Mouse (Mus musculus): ENCODE measurements around the gene Slc9a9. TPM values are rescaled to one million over a fixed set of nuclear protein-coding genes. Genes with fewer than 3 reads are reported as not detected.

The Slc9a9 gene
- total RNA-seq, 2 experiments from 2014 or later, result 5.4 to 13.0 TPM

DNA sequence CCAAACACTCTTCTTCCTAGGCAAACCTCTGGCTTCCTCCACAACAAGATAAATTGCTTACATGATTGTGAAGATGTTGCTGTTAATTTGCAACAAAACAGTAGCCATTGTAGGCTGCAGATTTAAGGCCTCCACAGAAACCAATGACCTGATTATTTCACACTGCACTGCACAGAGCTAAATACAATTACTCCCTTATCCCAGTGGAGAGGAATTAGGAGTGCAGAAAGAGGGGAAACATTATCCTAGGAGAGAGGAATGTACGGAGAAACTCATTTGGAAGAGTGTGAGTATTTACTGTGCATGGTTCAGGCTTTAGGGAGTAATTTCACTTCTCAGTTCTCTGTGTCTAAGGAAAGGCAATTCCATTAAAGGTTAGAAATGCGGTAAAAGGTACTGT, 53.9 kb downstream of the Slc9a9 start:
- no peak for ATAC-seq (replicated peaks; ENCODE audit: low FRiP score, poor library complexity, severe bottlenecking)

DNA sequence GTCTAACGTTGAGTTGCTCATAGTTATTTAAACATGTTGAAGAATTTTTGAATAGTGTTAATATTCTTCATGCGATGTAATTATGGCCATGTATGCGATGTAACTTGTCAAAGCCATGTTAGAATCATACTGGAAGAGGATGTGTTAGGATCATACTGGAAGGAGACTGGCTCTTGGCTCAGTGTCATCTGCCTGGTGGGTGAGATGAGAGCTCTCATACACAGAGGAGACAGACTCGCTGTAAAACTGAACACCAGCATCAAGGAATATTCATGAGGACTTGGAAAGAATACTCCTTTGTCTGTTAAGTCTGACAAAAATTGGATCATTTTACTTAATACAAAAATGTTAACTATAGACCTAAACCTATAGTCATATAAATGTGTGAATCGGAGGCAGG, 55.4 kb downstream of the Slc9a9 start:
- no peak for ATAC-seq (replicated peaks; ENCODE audit: low FRiP score, poor library complexity, severe bottlenecking)

DNA sequence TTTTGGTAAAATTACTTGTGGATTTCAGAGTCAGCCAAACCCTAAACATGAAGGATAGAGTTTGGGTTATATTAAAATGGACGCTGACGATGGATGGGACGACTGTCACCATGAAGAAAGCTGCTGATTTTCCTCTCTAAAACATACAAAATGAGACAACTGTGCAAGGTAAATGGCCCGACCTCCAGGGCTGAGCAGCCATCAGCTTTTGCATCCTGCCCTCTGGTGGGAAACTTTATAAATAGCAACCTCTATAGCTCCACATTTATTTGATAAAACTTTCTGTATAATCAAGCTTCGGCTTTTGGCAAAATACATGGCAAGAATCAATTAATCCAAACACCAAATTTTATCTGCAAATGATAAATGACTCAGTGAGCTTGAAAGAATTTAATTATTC, 57.7 kb downstream of the Slc9a9 start:
- ATAC-seq (replicated peaks; ENCODE audit: low FRiP score, poor library complexity, severe bottlenecking), result no peak

DNA sequence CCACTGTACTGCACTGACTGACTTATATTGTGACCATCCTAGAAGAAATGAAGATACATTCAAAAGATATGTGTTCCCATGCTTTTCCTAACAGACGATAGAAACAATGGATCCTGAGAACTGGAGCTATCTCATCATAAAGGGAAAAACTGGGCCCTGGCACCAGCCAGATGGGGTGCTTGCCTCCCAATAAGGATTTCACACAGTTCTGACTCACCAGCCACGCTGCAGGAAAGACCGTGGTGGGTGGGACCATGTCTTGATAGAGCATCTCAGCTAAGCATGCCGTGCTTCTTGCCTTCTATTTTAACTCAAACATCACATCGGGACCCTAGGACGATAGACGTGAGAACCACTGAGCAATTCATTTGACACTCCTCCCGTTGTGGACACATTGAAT, 60.7 kb downstream of the Slc9a9 start:
- no peak for ATAC-seq (replicated peaks; ENCODE audit: low FRiP score, poor library complexity, severe bottlenecking)

DNA sequence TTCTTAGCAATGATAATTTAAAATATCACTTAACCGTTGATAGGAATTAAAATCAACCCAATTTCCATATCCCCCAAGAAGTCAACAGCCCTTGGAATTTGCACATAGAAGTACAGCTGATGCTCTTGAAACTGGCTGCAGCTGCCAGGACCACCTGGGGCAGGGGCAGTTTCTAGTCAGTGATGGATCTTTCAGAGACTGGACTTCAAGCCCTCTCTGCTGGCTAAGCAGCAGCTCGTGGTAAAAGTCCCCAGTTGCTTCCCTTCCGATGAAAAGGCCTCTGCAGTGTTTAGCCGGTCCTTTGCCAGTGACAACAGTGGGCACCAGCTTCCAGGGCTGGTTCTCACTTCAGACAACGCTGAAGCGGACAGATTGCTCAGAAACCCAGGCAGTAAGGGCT, 62.4 kb downstream of the Slc9a9 start:
- ATAC-seq (replicated peaks; ENCODE audit: low FRiP score, poor library complexity, severe bottlenecking), result no peak

DNA sequence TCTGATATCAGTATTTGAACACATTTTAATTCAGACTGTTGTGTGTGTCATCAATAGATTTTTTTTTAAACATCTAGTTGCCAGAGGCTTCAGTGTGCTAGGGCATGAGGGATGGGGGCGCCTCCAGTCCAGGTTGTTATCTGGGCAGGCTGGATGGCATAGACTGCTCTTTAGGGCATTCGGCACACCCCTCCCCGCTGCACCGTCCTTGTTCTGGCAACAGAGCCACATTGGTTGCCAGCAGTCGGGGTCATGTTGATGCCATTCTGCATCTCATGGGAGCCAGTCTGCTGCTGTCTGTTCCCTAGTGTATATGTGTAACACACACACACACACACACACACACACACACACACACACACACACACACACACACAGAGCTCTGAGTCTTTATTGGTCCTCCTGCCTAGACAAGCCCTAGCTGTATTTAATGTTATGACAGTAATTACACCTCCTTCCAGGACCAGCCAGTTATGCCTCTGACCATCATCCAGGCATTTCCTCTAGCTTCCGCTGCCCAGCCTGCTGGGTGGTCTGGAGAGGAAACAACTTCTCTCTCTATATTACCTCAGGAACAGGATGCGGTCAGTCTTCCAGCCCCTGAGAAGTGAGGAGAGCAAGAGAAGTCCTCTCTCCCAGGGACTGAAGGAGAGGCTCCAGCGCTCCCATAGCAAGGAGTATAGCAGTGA, 63.0 kb downstream of the Slc9a9 start:
- ATAC-seq (replicated peaks; ENCODE audit: low FRiP score, poor library complexity, severe bottlenecking), result no peak

DNA sequence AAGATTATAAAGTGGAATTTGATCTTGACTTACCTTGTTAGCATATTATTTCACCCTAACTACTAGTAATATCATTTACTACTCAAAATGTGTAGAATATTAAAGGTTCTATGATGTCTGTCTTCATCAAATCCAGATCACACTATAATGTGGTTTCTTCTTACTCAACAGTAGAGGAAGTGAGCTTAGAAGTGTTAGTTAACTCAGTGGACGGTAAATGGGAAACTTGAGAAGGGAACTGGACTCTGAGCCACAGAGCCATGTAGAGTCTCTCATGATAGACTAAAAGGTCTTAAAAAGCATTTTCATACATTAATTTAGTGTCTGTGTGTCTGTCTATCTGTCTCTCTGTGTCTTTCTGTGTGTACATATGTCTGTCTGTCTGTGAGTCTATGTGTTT, 64.6 kb downstream of the Slc9a9 start:
- ATAC-seq (replicated peaks; ENCODE audit: low FRiP score, poor library complexity, severe bottlenecking), result no peak

DNA sequence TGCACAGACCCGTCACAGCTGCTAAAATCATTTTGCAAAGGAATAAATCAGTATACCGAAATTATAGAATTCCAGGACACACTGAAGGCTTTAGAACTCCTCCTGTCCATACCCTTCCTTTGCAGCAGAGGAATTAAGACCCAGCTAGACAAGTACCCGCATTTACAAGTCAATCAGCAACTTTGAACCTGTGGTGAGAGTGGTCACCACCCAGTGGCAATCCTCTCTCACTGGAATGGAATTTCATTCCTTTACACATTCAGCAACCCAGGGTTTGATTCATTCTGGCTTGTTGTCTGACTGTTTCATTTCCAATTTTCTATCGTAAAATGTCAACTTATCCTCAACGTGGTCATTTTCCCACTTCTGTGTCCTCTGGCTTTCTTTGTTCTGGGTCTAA, 67.5 kb downstream of the Slc9a9 start:
- ATAC-seq (replicated peaks; ENCODE audit: low FRiP score, poor library complexity, severe bottlenecking), result no peak

DNA sequence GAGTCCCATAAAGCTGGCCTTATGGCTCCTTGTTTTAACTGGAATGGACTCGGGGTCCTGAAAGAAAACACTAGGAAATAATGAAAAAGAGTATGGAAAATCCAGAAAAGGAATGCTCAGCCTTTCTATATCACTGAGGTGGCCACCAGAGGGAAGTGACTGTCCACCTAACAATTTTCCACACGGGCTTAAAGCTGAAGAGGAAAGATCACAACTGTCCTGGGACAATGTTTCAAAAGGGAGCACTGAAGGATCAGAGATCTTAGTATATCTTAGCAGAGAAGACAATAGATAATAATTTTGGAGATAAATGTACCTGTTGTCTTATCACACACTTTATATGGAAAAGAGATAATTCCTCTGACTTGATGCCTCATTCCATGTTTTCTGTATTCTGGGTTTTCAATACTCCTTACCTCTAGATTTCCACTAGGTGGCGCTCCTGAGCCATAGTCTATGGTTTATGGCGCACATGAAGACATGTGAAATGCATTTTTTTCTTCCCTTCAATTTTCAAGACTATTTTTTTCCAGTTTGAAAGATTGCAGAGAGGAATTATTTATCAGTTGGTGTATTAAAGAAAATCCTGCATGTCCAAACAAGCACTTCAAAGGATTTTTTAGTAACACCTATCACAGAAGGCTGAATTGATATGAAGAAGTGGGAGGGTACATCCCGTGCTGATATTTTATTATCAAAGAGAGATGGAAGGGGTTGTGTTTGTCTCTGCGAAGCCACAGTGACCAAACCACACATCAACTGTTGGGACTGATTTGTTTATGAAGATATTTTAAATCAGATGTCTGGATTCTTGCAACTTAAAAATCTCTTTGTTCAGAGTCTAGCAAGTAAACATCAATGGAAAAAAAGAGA, 69.1 kb downstream of the Slc9a9 start:
- ATAC-seq (replicated peaks; ENCODE audit: low FRiP score, poor library complexity, severe bottlenecking), result peak; percentile 39; the same call in 1 of the 2 replicates

DNA sequence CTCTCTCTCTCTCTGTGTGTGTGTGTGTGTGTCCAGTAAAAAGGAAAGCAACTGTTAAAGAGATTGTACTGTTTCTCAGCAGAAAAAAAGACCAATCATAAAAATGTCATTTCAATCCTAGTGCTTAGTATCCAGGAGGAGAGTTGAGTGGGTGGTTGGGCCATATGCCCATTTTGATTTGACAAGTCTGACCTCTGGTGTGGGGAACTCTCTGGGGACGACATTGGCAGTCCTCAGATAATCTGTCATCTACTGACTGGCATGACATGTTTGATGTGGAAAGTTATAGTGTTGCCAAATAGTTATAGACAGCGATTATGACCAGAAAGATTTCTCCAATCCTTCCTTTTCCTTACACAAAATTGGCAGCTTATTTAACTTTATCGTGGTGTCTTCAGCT, 71.1 kb downstream of the Slc9a9 start:
- ATAC-seq (replicated peaks; ENCODE audit: low FRiP score, poor library complexity, severe bottlenecking), result no peak

DNA sequence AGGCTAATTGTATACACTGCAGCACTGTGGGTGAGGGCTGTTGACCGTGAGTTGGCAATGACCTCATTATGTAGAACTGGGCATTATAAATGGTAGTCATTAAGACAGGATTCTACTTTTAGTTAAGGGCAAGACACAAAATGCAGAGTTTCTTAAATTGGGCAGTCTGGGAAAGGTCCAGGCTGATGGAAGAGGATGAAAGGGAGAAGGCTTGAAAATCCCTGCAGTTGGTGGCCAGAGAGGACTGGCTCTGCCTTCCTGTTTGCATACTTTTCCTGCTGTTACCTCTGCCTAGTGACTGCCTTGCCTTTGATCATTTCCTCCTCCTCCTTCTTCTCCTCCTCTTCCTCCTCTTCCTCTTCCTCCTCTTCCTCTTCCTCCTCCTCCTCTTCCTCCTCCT, 73.6 kb downstream of the Slc9a9 start:
- ATAC-seq (replicated peaks; ENCODE audit: low FRiP score, poor library complexity, severe bottlenecking), result no peak

DNA sequence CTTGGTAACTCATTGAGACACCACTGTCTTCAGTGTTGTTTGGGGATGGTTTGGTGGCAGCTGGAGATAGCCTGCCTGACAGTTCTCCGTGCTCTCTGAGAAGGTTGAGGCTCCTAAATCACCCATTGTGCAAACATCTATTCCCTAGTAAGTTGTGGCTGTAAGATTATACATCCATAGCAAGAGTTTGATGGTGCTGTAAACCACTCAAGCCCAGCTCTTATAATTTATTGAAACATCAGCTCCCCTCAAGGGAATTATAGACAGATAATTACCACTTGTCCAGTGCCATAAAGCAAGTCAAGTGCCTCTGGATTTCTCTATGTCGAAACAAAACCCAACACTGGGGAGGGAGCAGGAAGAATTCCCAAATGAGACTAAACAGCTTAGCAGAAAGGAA, 78.8 kb downstream of the Slc9a9 start:
- ATAC-seq (replicated peaks; ENCODE audit: low FRiP score, poor library complexity, severe bottlenecking), result no peak

DNA sequence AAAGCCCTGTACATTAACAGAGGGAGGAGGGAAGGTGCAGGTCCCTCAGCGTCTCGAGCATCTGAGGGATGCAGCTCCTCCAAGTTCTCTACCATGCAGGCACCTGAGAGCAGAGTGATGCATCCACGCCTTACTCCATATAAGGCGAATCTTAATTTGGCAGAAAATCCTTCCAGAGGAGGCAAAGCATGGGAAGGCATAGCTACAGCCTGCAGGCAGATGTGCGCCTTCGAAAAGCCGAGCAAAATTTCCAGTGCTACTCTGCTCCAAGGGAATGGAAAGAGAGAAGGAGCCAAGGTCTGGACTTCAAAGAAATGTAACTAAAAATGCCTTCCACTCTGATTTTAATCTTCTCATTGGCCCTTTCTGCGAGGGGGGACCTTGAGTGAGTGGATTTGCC, 80.5 kb downstream of the Slc9a9 start:
- ATAC-seq (replicated peaks; ENCODE audit: low FRiP score, poor library complexity, severe bottlenecking), result no peak

DNA sequence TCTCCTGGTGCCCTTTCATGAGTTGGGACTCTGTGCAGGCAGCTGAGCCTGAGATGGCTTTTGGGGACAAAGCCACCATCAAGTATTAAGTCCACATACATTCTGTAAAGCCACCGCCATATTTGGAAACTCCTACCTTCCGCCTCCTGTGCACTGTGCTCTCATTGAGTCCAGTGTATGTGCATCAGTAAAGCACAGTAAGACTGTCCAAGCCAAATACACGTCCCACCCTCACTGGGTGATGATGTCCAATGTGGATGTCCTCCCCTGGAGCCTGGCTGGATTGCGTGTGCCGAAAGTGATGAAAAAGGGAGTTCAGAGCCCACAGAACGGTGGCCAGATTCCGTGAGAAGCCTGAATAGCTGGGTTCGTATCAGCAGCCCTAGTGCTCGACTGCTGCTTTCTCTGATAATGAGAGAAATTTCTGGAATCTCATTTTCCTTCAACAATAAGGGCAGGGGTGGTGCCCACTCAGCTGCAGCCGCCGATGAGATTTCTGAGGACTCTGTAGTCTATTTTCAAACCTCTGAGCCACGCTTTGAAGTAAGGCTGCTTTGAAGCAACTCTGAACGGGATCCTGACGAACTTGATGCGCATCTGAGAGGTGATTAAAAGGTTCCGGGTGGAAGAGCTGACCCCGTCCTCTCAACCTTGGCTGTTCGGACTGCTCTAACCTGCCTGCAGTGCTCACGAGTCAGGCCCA, 81.4 kb downstream of the Slc9a9 start:
- no peak for ATAC-seq (replicated peaks; ENCODE audit: low FRiP score, poor library complexity, severe bottlenecking)

DNA sequence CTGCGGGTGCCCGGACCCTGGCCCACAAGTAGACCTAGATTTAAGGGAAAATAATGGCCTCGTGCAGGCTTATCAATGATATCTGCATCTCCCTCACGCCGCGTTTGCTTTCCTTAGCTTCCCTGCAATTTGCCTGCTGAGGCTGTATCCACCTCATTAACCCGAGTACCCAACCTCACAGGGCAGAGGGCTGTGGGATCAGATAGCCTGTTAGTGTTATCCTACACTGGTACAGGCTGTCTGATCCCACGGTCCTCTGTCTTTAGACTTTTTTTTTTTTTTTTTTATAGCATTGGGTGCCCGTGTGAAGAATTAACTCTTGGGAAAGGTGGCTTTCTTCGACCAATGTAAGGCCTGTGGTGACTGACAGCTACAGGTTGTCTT, 81.9 kb downstream of the Slc9a9 start:
- no peak for ATAC-seq (replicated peaks; ENCODE audit: low FRiP score, poor library complexity, severe bottlenecking)

DNA sequence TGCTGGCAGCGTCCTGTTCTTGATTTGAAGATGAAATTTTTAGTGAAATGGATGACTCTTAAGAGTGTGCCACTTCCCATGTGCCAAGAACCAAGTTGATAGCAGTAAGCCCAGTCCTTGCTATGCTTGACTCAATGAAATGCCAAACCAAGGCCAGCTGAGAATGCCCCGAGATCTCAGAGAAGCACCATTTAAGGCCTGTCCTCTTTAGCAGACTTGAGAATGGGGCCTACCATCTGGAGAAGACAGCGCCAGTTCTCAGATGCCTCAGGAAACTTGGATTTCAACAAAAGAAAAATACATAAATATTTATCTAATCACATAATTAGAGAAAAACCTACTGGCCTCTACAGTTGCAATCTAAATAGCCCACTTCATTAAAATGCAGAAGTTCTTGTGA, 82.4 kb downstream of the Slc9a9 start:
- no peak for ATAC-seq (replicated peaks; ENCODE audit: low FRiP score, poor library complexity, severe bottlenecking)

DNA sequence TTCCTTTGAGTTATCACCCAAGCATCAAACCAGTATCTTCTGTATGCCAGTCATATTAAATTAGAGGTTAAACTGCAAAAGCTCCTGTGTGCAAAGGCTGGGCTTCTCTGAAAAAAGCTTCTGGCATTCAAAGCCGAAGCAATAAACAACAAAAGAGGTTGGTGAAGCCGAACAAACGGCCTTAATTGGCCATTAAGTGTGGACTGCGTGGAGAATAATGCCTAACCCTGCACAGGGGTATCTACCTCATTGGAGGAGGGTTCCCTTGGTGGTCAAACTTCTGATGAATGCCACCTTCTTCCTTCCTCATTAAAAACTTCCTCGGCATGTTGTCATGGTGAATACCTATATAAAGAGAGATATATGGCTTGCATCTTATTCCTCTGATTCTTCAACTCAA, 90.2 kb downstream of the Slc9a9 start:
- no peak for ATAC-seq (replicated peaks; ENCODE audit: low FRiP score, poor library complexity, severe bottlenecking)

DNA sequence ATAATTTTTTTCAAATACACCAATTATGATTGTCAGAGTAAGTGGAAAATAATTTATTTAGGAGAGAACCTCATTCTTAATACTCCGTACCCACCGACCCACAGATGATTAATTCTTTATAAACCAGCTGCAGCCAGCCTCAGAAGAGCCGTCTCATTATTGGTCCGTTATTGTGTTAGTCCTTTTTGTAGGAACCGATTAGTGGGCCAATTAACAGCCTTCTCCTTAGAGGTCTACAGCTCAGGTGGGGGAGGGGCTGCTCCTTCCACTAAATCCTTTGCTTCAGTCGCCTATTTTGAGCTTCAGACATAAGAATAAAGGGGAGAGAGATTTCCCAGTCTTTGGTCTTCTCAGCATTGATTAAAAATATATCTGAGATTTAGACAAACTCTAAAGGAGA, 98.4 kb downstream of the Slc9a9 start:
- no peak for ATAC-seq (replicated peaks; ENCODE audit: low FRiP score, poor library complexity, severe bottlenecking)

DNA sequence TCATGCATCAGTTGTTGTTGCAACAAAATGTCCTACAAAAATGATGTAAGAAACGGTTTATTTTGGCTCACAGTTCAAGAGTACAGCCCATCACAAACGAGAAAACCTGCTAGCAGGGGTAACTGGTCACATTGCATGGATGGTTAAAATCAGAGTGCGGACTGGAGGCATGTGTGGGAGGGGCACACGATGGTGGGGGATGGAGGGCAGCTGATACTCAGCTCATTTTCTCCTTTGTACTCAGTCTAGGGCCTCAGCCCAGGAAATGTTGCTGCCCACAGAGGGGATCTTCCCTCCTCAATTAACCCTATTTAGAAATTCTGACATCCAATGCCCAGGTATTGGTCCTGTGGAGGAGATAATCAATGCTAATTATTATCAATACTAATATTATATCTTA, 98.8 kb downstream of the Slc9a9 start:
- ATAC-seq (replicated peaks; ENCODE audit: low FRiP score, poor library complexity, severe bottlenecking), result no peak

DNA sequence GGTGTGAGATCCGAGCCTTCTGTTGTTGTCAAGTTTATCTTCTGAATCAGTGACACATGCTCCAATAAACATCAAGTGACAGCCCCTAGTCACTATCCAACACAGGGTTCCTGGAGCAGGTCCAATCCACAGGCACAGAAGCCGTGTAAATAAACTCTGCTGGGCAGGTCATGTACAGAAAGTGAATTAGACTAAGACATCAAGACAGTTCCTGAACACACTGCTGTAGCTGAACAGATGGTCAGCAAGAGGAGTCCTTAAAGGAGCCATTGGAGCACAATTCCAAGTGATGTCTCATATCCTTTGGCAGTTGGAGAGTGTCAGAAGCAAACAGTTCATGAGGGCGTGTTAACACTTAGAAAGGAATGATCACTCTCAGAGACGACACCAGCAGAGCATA, 103.6 kb downstream of the Slc9a9 start:
- no peak for ATAC-seq (replicated peaks; ENCODE audit: low FRiP score, poor library complexity, severe bottlenecking)

DNA sequence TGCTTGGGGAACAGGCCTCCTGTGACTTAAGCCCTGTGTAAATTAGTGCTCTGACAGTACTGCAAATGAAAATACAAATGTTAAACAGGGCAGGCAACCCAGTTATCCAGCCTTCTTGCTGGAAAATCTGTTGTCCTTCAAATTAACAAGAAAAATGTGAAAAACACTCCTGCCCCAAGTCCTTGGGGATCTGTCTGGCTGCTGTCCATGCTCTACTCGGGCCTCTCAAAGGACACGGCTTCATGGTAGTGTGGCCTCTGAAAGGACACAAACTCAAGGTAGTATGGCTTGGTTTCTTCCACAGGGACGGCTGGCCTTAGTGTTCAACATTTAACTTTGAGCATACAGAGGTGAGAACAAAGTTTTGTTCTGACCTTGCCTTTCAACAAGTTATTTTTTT, 118.6 kb downstream of the Slc9a9 start:
- no peak for ATAC-seq (replicated peaks; ENCODE audit: low FRiP score, poor library complexity, severe bottlenecking)

Measured in erythroid progenitor cell, adult 5-6 weeks (primary cell).